Mouse (Mus musculus): Measurements from ENCODE around the gene Mmab.

The Mmab gene
- long read RNA-seq, experiment 1, transcript Mmab-201 (9 exons, 3,020 nt): major isoform, 11 of 14 reads
- long read RNA-seq, experiment 1, partial matches to known transcripts: 0 of 14 reads
- long read RNA-seq, experiment 1, other reads (novel, unspliced or antisense): 1 of 14 reads
- long read RNA-seq, experiment 2, transcript Mmab-201 (9 exons, 3,020 nt): major isoform, 15 of 19 reads
- long read RNA-seq, experiment 2, partial matches to known transcripts: 0 of 19 reads
- long read RNA-seq, experiment 2, other reads (novel, unspliced or antisense): 4 of 19 reads

GRCm38 (mm10) chr5:114443566-114444367 lies at the start of gene Mmab, which contains the start of gene Mvk:
Mmab (minus strand) TSS chr5:114444060.
Mvk (plus strand) TSS chr5:114444269.
- intact Hi-C loops (cut with DNase I): no loop called here

- intact Hi-C loops (cut with DNase I): no loop called here
These were observed 46.4 kb upstream of the Mmab start for GRCm38 (mm10) chr5:114490241-114490640.

GRCm38 (mm10) chr5:114489570-114489969 lies 45.7 kb upstream of the Mmab start:
- intact Hi-C loops (cut with DNase I): no loop called here

- intact Hi-C loops (cut with DNase I): no loop called here
These were observed 41.8 kb upstream of the Mmab start for GRCm38 (mm10) chr5:114485685-114486084.

GRCm38 (mm10) chr5:114482587-114483011 lies 38.7 kb upstream of the Mmab start:
- intact Hi-C loops (cut with DNase I): no loop called here

- intact Hi-C loops (cut with DNase I): no loop called here
These were observed 34.4 kb upstream of the Mmab start for GRCm38 (mm10) chr5:114478267-114478666.

DNA sequence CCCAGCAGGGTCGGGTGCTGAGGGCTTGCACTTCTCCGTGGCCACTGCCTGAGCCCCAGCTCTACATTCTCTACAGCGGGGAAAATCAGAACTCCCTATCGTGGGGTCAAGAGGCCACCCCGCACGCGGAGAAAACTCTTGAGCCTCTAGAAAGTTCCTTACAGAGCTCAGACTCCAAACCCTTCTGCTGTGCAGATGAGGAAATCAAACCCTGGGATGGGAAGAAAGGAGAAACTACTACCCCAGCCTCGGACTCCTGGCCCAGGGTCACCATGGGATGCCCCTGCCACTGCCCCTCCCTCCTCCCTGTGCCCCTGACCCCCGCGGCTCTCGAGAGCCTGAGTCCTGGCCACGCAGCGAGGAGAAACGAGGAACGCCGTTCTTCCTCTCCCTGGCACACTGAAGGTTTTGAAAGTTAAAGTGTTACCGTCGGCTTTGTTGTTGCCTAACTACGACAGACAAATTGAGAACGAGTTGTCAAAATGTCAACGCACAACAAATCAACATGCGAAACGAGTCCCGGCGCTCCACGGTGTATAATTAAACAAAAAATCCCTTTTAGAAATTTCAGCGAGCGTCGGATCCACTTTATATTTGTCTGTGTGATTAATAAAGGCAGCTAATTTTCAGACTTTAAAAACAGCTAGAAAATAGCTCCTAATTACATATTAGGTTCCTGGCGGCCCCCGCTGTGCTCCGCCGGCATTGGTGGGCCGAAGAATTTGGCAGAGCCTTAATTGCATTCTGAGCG lies 31.1 kb upstream of the Mmab start:
- intact Hi-C loops (cut with DNase I): no loop called here

- intact Hi-C loops (cut with DNase I): no loop called here
These were observed 26.5 kb upstream of the Mmab start for GRCm38 (mm10) chr5:114470359-114470758.

- intact Hi-C loops (cut with DNase I): no loop called here
These were observed 24.1 kb upstream of the Mmab start for GRCm38 (mm10) chr5:114468007-114468406.

GRCm38 (mm10) chr5:114467430-114467829 lies 23.6 kb upstream of the Mmab start:
- intact Hi-C loops (cut with DNase I): no loop called here

DNA sequence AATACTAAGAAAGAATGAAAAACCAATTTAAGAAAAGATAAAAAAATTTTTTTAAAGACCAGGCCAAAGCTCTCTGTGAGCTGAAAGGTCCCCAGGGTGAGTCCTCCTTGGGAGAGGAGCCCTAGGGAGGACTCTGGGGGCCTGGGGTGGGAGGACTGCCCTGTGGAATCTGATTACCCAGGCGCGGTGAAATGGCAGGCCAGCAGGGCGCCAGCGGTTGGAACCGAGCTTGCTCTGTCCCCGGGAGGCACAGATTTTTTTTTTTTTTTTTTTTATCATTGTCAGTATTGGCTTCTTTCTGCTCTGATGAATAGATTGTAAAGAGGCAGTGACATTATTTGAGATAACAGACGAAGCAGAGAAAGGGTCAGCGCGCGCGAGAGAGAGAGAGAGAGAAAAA lies 23.2 kb upstream of the Mmab start:
- intact Hi-C loops (cut with DNase I): no loop called here

- intact Hi-C loops (cut with DNase I): no loop called here
These were observed 21.8 kb upstream of the Mmab start for GRCm38 (mm10) chr5:114465641-114466040.

DNA sequence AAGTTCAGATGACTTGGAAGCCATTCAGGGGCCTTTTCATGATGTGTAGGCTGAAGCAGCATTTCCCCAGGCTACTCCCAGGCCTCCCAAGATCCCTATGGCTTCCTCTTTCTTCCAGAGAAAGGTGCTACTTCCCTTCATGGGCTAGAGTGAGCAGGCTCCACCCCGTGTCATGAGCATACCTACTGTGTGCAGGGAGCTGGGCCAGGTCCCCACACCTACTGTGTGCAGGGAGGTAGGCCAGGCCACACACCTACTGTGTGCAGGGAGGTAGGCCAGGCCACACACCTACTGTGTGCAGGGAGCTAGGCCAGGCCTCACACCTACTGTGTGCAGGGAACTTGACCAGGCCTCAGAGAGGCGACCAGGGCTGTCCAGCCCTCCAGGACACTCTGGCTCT lies 20.7 kb upstream of the Mmab start:
- intact Hi-C loops (cut with DNase I): loop anchor here (5.0 kb wide), 2 partner anchors 103 to 153 kb away; partner anchors contain the start of gene Fam222a

DNA sequence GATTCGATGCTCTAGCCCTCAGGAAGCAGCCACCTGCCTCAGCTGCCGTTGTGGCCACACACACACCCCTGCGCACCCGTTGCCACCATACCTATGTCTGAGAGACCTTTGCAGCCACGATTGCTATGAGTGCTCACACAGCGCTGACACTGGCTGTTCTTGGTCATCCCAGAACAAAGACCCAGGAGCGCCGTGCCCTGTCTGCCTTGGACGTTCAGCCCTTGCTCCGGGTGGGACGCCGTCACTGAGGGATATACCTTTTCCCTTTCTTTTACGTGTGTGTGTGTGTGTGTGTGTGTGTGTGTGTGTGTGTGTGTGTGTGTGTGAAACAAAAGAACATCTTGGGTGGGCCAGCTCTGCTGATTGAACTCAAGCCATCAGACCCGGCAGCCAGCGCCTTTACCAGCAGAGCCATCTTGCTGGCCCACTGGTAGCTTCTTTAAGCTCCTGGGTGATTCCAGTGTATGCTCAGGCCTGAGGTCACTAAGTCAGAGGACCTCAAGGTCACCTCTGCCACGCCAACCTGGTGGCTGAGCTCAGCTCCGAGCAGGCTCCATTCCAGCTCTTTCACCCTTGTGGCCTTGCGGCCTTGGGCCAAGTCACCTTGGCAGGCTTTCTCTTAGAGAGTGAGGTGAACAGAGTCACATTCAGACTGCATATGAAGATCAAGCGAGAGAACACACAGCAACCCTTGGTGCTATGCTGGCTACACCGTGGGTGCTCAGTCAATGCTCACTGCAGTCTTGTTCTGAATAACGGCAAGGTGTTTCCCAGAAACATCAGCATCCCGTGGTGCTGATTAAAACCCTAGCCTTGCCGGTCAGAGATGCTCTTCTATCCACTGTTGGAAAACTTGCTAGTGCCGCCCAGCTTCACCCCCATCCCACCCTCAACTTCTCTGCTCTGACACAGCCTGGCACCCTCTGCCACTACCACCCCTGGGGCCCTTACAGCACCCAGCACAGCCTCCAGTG lies 18.5 kb upstream of the Mmab start:
- intact Hi-C loops (cut with DNase I): loop anchor here (5.0 kb wide), 2 partner anchors 105 to 155 kb away; partner anchors contain the start of gene Fam222a

DNA sequence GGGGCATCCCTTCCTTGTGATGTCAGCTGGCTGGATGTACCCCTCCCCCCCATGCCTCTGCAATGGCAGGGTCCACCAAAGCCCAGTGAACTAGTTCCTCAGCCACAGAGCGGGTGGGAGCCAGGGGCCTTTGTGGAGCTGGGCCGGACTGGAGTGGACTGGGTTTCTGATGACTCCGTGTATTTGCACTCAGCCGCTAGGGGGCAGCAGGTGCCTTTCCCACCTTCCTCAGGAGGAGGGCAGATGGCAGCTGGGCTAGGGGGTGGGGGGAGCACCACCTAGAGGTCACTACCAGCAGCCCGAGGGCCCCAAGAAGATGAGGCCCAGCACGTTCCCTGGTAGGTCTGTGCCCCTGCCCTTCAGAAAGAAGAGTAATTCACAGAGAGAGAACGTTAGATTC lies 17.4 kb upstream of the Mmab start:
- intact Hi-C loops (cut with DNase I): loop anchor here (5.0 kb wide), 2 partner anchors 106 to 156 kb away; partner anchors contain the start of gene Fam222a

GRCm38 (mm10) chr5:114456995-114457605 lies 13.2 kb upstream of the Mmab start:
- intact Hi-C loops (cut with DNase I): no loop called here

- intact Hi-C loops (cut with DNase I): no loop called here
These were observed 12.4 kb upstream of the Mmab start for GRCm38 (mm10) chr5:114456287-114456686.

DNA sequence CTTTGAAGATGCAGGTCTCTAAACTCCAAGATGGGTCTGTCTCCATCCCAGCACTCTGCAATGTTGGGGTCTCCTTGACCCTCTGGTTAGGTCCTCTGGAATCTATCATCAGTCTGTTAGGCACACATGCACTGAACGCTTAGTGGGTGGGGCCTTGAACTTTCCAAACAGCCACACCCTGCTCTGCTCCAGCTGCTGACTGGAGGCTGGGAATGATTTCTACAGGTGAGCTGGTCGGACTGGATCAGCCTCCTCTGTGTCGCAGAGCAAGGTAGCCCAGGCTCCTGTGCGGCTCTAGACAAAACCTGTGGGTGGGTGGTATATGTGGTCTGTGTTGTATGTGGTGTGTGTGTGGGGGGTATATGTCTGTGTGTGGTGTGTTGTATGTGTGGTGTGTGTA lies 5.2 kb upstream of the Mmab start:
- intact Hi-C loops (cut with DNase I): no loop called here

GRCm38 (mm10) chr5:114444368-114444692 lies 470 bp upstream of the Mmab start:
- intact Hi-C loops (cut with DNase I): no loop called here

- intact Hi-C loops (cut with DNase I): no loop called here
These were observed 8.3 kb downstream of the Mmab start for GRCm38 (mm10) chr5:114435588-114435987.

Measured in adrenal gland (tissue).